Comparison of ENCODE assay signal across 15 mouse cellular contexts in the genomic region with DNA sequence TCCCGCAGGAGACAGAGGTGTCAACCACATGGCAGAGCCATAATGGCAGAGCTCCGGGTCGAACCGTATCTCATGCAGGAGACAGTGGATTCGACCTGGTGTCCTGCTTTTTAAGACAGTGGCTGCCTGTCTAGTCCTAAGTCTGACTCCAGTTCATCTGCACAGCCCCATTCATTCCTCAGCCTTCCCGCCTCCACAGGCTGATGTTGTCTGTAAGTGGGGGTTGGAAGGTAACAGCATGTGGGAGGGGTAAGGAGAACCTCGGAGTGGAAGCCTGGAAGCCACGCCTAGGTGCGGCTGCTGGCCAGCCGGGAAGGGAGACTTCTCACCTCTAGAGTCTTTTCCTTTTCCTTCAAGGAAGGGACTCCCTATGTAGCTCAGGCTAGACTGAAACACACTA. TPM values are rescaled to one million over a fixed set of nuclear protein-coding genes. Genes with fewer than 3 reads are reported as not detected.
DNase-seq lines count a peak whose midpoint lies in the region; ATAC-seq and TF ChIP-seq lines count a peak whose summit lies in the region.
"Had no signal": no experiment of that assay in that cellular context is flagged by ENCODE, and none has a peak within 500 bp of the region (broad histone marks: within the 10 kb centered on the region; RNA-seq: fewer than 3 reads in every experiment).

No protein-coding gene starts in this region.

- no peak overlapping the region for H3K27ac ChIP-seq in kidney, embryonic 15.5 days
- H3K27ac ChIP-seq in stomach, postnatal 0 days (replicated peaks) = no peak overlapping the region
- H3K27ac ChIP-seq: liver, embryonic 13.5 days; neural tube, embryonic 15.5 days had no signal

- ATAC-seq in kidney, embryonic 15.5 days (replicated peaks; ENCODE audit: low FRiP score) = no peak
- ATAC-seq in stomach, postnatal 0 days (ENCODE audit: low FRiP score, low TSS enrichment) = 0 out of 2 replicates have a peak, but pooled peaks have one; percentile 31

- no peaks in the 10 kb centered on the region for H3K27me3 ChIP-seq in kidney, embryonic 15.5 days
- H3K27me3 ChIP-seq in stomach, postnatal 0 days (ENCODE audit: control insufficient read depth, insufficient read depth, low read length) = no peaks in the 10 kb centered on the region
- H3K27me3 ChIP-seq: neural tube, embryonic 15.5 days had no signal

- no peak overlapping the region for H3K9ac ChIP-seq in kidney, embryonic 15.5 days
- H3K9ac ChIP-seq in stomach, postnatal 0 days (ENCODE audit: low read length) = no peak overlapping the region
- H3K9ac ChIP-seq: liver, embryonic 13.5 days; neural tube, embryonic 15.5 days had no signal

- intact Hi-C loops in left cerebral cortex, postnatal 4 days (cut with DNase I) = no loop called here

- H3K4me1 ChIP-seq in kidney, embryonic 15.5 days = peaks cover 45% of the 10 kb centered on the region
- no peaks in the 10 kb centered on the region for H3K4me1 ChIP-seq in stomach, postnatal 0 days (replicated peaks; ENCODE audit: control insufficient read depth, insufficient read depth)
- H3K4me1 ChIP-seq: neural tube, embryonic 15.5 days had no signal

- TF ChIP-seq EP300 in stomach, postnatal 0 days (optimal IDR thresholded peaks at IDR 0.05) = no peak

- H3K9me3 ChIP-seq in kidney, embryonic 15.5 days (replicated peaks) = no peaks in the 10 kb centered on the region
- no peaks in the 10 kb centered on the region for H3K9me3 ChIP-seq in stomach, postnatal 0 days (ENCODE audit: control insufficient read depth, low read length)
- H3K9me3 ChIP-seq: neural tube, embryonic 15.5 days had no signal

- no peak overlapping the region for H3K4me3 ChIP-seq in kidney, embryonic 15.5 days (replicated peaks)
- no peak overlapping the region for H3K4me3 ChIP-seq in stomach, postnatal 0 days (ENCODE audit: low read depth, low read length)
- H3K4me3 ChIP-seq: liver, embryonic 13.5 days; megakaryocyte, embryonic 14.5 days; neural tube, embryonic 15.5 days had no signal

- DNase-seq in kidney, adult 9 months = peak; percentile 58
- peak; percentile 95 for DNase-seq in R1 (ENCODE audit: low read depth, low spot score)
- DNase-seq in lung, adult 18-20 months = peak; percentile 72 to 80
- peak; percentile 63 for DNase-seq in stomach, postnatal 0 days (ENCODE audit: low spot score)
- DNase-seq in urinary bladder, postnatal 25 days (ENCODE audit: low spot score) = no peak
- DNase-seq in left cerebral cortex, postnatal 4 days = no peak
- DNase-seq: heart, postnatal 36 days; liver, embryonic 13.5 days; thymus, adult 18-20 months had no signal

- 46% methylated on average over 10 of the region's 10 CpGs for WGBS in kidney, embryonic 15.5 days
- 58% methylated on average over 10 of the region's 10 CpGs for WGBS in stomach, postnatal 0 days

- no peak overlapping the region for H3K4me2 ChIP-seq in kidney, embryonic 15.5 days
- H3K4me2 ChIP-seq in stomach, postnatal 0 days (replicated peaks; ENCODE audit: low read depth) = no peak overlapping the region
- H3K4me2 ChIP-seq: liver, embryonic 13.5 days; neural tube, embryonic 15.5 days had no signal

- no peak for TF ChIP-seq CTCF in stomach, postnatal 0 days (IDR thresholded peaks at IDR 0.05; ENCODE audit: low read depth)

- H3K36me3 ChIP-seq in kidney, embryonic 15.5 days = peaks cover 7% of the 10 kb centered on the region
- H3K36me3 ChIP-seq in stomach, postnatal 0 days (ENCODE audit: control insufficient read depth, insufficient read depth, low read length) = no peaks in the 10 kb centered on the region
- H3K36me3 ChIP-seq: liver, embryonic 13.5 days; neural tube, embryonic 15.5 days had no signal

RNA-seq across cellular contexts. Expression of gene Spen, which starts 33.5 kb away (rescaled TPM):
- 10.3 and 11.1 TPM in 2 replicates for polyA plus RNA-seq in kidney, embryonic 15.5 days (2015; fragmentation: Nextera tagmentation; extraction: Ambion mirVana)
- 2.9 and 3.2 TPM in 2 replicates for polyA plus RNA-seq in stomach, postnatal 0 days (2015; fragmentation: Nextera tagmentation; extraction: Ambion mirVana)
- total RNA-seq in left cerebral cortex, postnatal 4 days (2021) = 10 to 100 TPM; 80.6 to 86.1 TPM

RNA-seq across cellular contexts. Expression of gene Fblim1, which starts 34.0 kb away (rescaled TPM):
- polyA plus RNA-seq in kidney, embryonic 15.5 days (2015; fragmentation: Nextera tagmentation; extraction: Ambion mirVana) = 71.4 and 81.3 TPM in 2 replicates
- 45.1 and 49.2 TPM in 2 replicates for polyA plus RNA-seq in stomach, postnatal 0 days (2015; fragmentation: Nextera tagmentation; extraction: Ambion mirVana)
- total RNA-seq in left cerebral cortex, postnatal 4 days (2021) = 10 to 100 TPM; 19.8 to 23.8 TPM
- total RNA-seq: common myeloid progenitor, adult 5-6 weeks; monocyte, adult 5-6 weeks had no signal

RNA-seq across cellular contexts. Expression of gene Tmem82, which starts 46.5 kb away (rescaled TPM):
- 2.7 and 3.1 TPM in 2 replicates for polyA plus RNA-seq in kidney, embryonic 15.5 days (2015; fragmentation: Nextera tagmentation; extraction: Ambion mirVana)
- 2.2 and 2.3 TPM in 2 replicates for polyA plus RNA-seq in stomach, postnatal 0 days (2015; fragmentation: Nextera tagmentation; extraction: Ambion mirVana)
- total RNA-seq in left cerebral cortex, postnatal 4 days (2021) = under 1 TPM; 0.38 to 0.46 TPM
- total RNA-seq: monocyte, adult 5-6 weeks had no signal

RNA-seq across cellular contexts. Expression of gene Slc25a34, which starts 51.7 kb away (rescaled TPM):
- 0.27 and 0.49 TPM in 2 replicates for polyA plus RNA-seq in kidney, embryonic 15.5 days (2015; fragmentation: Nextera tagmentation; extraction: Ambion mirVana)
- 1.6 and 1.8 TPM in 2 replicates for polyA plus RNA-seq in stomach, postnatal 0 days (2015; fragmentation: Nextera tagmentation; extraction: Ambion mirVana)
- total RNA-seq in left cerebral cortex, postnatal 4 days (2021) = 1 to 10 TPM; 1.1 to 1.7 TPM
- total RNA-seq: monocyte, adult 5-6 weeks had no signal
- polyA plus RNA-seq: forebrain, embryonic 11.5 days had no signal

Comparison
In these comparisons a context has a peak if more than half of its experiments do, and no peak if none do; other contexts are left out.
1. DNase-seq: peak in kidney, adult 9 months (single experiment), R1 (single experiment), lung, adult 18-20 months (2 of 2) and stomach, postnatal 0 days (single experiment); none in urinary bladder, postnatal 25 days (single experiment) and left cerebral cortex, postnatal 4 days (single experiment).